Mouse (Mus musculus) E14TG2a.4 (cell line): ENCODE measurements around the gene Elavl3.
A peak's percentile ranks its signal among the peaks of the same experiment; 100 is the strongest.

Experiments
- H3K27me3 ChIP-seq: 2 replicates; pipeline ENCODE4 v1.6.1; 2014; ENCODE audit warnings: low read length, control low read depth; ENCODE audit not compliant: insufficient read depth
- H3K36me3 ChIP-seq: 2 replicates; pipeline ENCODE4 v1.6.1; 2014; ENCODE audit warnings: low read length, control low read depth; ENCODE audit not compliant: insufficient read depth
- H3K4me1 ChIP-seq: replicated peaks from 2 replicates; pipeline ENCODE4 v1.6.1; 2014; ENCODE audit warnings: low read depth, low read length, control low read depth
- H3K4me3 ChIP-seq: replicated peaks from 2 replicates; pipeline ENCODE4 v1.5.1; 2014; ENCODE audit warnings: mild to moderate bottlenecking, low read length
- H3K9me3 ChIP-seq: 2 replicates; pipeline ENCODE4 v1.6.1; 2014; ENCODE audit warnings: low read length, control low read depth
- CTCF ChIP-seq: conservative IDR thresholded peaks from 2 replicates; pipeline ENCODE4 v1.5.1; 2014; ENCODE audit warnings: low read length
- NANOG ChIP-seq: IDR thresholded peaks from 2 replicates; pipeline ENCODE4 v1.6.1; 2014; ENCODE audit warnings: borderline replicate concordance, low read length, mixed read lengths
- POU5F1 ChIP-seq: IDR thresholded peaks from 2 replicates; pipeline ENCODE4 v1.6.1; 2014; ENCODE audit warnings: low read length, borderline replicate concordance

Elavl3 gene

GRCm38 (mm10) chr9:22066433-22066832 is 14.6 kb upstream of the Elavl3 start:
- Histone ChIP-seq H3K9me3 (no peaks in the 10 kb centered on the region), H3K27me3 (no peaks in the 10 kb centered on the region), H3K4me1 (peaks cover 34% of the 10 kb centered on the region), H3K36me3 (peaks cover 84% of the 10 kb centered on the region), H3K4me3 (no peak overlapping the region)
- no peak for TF ChIP-seq NANOG
- TF ChIP-seq CTCF: peak; percentile 89

GRCm38 (mm10) chr9:22065642-22066041 is 13.8 kb upstream of the Elavl3 start:
- H3K4me1 ChIP-seq: peaks cover 33% of the 10 kb centered on the region
- H3K4me3 ChIP-seq: no peak overlapping the region
- H3K36me3 ChIP-seq: peaks cover 92% of the 10 kb centered on the region
- TF ChIP-seq POU5F1: no peak
- TF ChIP-seq CTCF: no peak
- TF ChIP-seq NANOG: no peak
- no peaks in the 10 kb centered on the region for H3K27me3 ChIP-seq
- H3K9me3 ChIP-seq: no peaks in the 10 kb centered on the region

- no peak overlapping the region for H3K4me3 ChIP-seq
- no peaks in the 10 kb centered on the region for H3K9me3 ChIP-seq
- H3K27me3 ChIP-seq: no peaks in the 10 kb centered on the region
- H3K36me3 ChIP-seq: peaks cover 92% of the 10 kb centered on the region
- peaks cover 25% of the 10 kb centered on the region for H3K4me1 ChIP-seq
- no peak for TF ChIP-seq NANOG
- no peak for TF ChIP-seq POU5F1
- TF ChIP-seq CTCF: no peak
Observed at GRCm38 (mm10) chr9:22064341-22064740, 12.5 kb upstream of the Elavl3 start.

- Histone ChIP-seq H3K27me3 (peaks cover 2% of the 10 kb centered on the region; the same call in 1 of the 2 replicates), H3K4me3 (no peak overlapping the region), H3K36me3 (peaks cover 90% of the 10 kb centered on the region), H3K4me1 (peaks cover 8% of the 10 kb centered on the region), H3K9me3 (no peaks in the 10 kb centered on the region)
- TF ChIP-seq CTCF (no peak), POU5F1 (no peak)
Observed at GRCm38 (mm10) chr9:22061339-22061738, 9.5 kb upstream of the Elavl3 start.

- TF ChIP-seq POU5F1 (no peak), NANOG (no peak), CTCF (no peak)
- peaks cover 30% of the 10 kb centered on the region for H3K4me1 ChIP-seq
- H3K4me3 ChIP-seq: no peak overlapping the region
- peaks cover 19% of the 10 kb centered on the region for H3K27me3 ChIP-seq
- peaks cover 60% of the 10 kb centered on the region for H3K36me3 ChIP-seq
- H3K9me3 ChIP-seq: no peaks in the 10 kb centered on the region
Observed at GRCm38 (mm10) chr9:22058011-22058424, 6.2 kb upstream of the Elavl3 start.

GRCm38 (mm10) chr9:22057031-22057517 is 5.3 kb upstream of the Elavl3 start:
- TF ChIP-seq CTCF (no peak), POU5F1 (no peak), NANOG (no peak)
- Histone ChIP-seq H3K4me1 (peaks cover 34% of the 10 kb centered on the region), H3K4me3 (no peak overlapping the region), H3K27me3 (peaks cover 27% of the 10 kb centered on the region), H3K9me3 (no peaks in the 10 kb centered on the region), H3K36me3 (peaks cover 50% of the 10 kb centered on the region)

- H3K27me3 ChIP-seq: peaks cover 32% of the 10 kb centered on the region
- no peaks in the 10 kb centered on the region for H3K9me3 ChIP-seq
- peaks cover 44% of the 10 kb centered on the region for H3K36me3 ChIP-seq
- TF ChIP-seq CTCF: no peak
- TF ChIP-seq NANOG: no peak
- no peak for TF ChIP-seq POU5F1
- peaks cover 35% of the 10 kb centered on the region for H3K4me1 ChIP-seq
- H3K4me3 ChIP-seq: peak overlapping the region; percentile 76; the same call in 1 of the 2 replicates
Observed at GRCm38 (mm10) chr9:22056303-22056910, 4.6 kb upstream of the Elavl3 start.

- Histone ChIP-seq H3K27me3 (peaks cover 37% of the 10 kb centered on the region), H3K4me3 (peak overlapping the region; percentile 76), H3K4me1 (peaks cover 40% of the 10 kb centered on the region), H3K36me3 (peaks cover 37% of the 10 kb centered on the region), H3K9me3 (no peaks in the 10 kb centered on the region)
- TF ChIP-seq NANOG (no peak), POU5F1 (no peak), CTCF (no peak)
Observed at GRCm38 (mm10) chr9:22055713-22056112, 3.9 kb upstream of the Elavl3 start.

- peaks cover 48% of the 10 kb centered on the region for H3K4me1 ChIP-seq
- no peaks in the 10 kb centered on the region for H3K9me3 ChIP-seq
- TF ChIP-seq POU5F1: no peak
- TF ChIP-seq CTCF: peak; percentile 37
- peaks cover 31% of the 10 kb centered on the region for H3K36me3 ChIP-seq
- H3K27me3 ChIP-seq: peaks cover 37% of the 10 kb centered on the region
- peak overlapping the region; percentile 76 for H3K4me3 ChIP-seq
Observed at GRCm38 (mm10) chr9:22054411-22055076, 2.7 kb upstream of the Elavl3 start.
